Mouse (Mus musculus) neutrophil, adult 5-6 weeks (primary cell): Measurements from ENCODE around the gene Gm4353. TPM values are rescaled to one million over a fixed set of nuclear protein-coding genes. Genes with fewer than 3 reads are reported as not detected.

Source experiments
- ATAC-seq: fragments of 151-379, 151-347 bp; 2 replicates; pipeline ENCODE4 v1.8.0; 2017; ENCODE audit warnings: mild to moderate bottlenecking, moderate TSS enrichment; ENCODE audit not compliant: insufficient number of reproducible peaks, poor library complexity, low FRiP score, severe bottlenecking; ENCODE audit errors: extremely low read depth
- total RNA-seq: library from RNA; stranded (forward); fragments of 200-1000 nt; gene quantifications from 2 replicates; pipeline ENCODE4 v1.2.3, GENCODE M21; 2017

Gene Gm4353
- total RNA-seq, 1 experiment from 2014 or later: not detected

- ATAC-seq: peak; percentile 99
Observed at GRCm38 (mm10) chr7:116092710-116093465, 8.5 kb upstream of the Gm4353 start.

GRCm38 (mm10) chr7:116060739-116061138 is 23.7 kb downstream of the Gm4353 start:
- ATAC-seq: no peak

- ATAC-seq: no peak
Observed at GRCm38 (mm10) chr7:116040470-116041019, 43.9 kb downstream of the Gm4353 start.

DNA sequence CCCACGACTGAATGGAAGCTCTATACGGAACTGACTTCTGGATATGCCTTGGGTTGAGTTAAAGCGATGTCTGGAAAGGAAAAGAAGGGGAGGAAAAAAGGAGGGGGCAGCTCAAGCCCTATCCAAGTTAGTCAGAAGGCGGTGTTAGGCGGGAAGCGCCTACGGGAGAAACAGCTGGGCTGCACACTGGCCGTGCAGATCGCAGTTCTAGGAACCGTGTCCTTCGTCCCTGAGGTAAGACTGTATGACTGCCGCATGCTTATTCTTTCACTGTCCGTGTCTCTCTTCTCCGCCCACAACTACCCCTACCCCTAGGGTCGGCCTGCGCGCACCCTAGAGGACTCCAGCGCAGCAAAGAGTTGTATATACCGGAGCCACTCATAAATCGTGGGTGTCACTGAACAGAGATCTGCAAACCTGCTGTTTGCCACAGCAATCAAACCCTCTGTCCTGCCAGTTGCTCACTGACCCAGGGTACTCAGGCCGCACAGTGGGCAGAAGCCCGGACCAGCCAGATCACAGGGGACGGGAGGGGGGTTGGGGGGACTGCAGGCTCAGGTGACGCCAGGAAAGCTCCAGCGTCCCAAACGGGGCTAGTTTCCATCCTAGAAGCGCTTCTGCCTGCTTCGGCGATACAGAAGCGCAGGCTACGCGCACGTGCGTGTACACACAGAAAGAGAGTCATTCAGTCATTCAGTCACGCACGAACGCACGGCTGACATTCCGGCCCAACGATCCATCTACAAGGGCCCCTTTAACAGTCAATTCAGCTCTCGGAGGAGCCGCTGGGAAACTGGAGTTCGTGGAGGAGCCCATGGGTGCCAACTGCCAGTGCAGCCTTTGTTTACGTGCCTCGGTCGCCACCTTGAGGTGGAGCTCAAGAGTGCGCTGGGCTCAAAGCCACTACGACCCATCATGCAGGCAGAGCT is 44.6 kb downstream of the Gm4353 start:
- peak; percentile 83 for ATAC-seq

- no peak for ATAC-seq
Observed at GRCm38 (mm10) chr7:116039196-116039537, 45.3 kb downstream of the Gm4353 start, which contains the start of gene 1110004F10Rik. Gene 1110004F10Rik, plus strand, starts transcription at chr7:116039397.

DNA sequence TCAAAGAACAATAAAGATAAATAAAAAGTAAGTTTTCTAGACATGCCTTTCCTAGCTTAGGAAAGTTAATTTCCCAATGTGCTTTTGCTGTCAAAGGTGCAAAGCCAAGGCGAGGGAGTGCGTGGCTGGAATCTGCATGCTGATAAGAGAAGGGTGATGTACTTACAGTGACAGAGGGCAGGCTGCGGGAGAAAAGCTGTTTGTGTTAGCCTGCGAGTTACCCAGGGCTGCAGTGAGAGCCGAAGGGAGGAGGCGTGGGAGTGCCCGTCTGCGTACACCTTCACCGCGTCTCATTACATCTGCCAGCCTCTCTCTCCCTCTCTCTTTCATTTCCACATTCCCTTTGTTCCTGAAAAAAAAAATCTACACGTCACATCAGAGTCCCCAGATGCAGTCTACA is 45.9 kb downstream of the Gm4353 start, which contains the start of gene Sox6:
TSS of gene Sox6 (minus strand) at position 286 of the 400 bp plus-strand sequence.
- no peak for ATAC-seq

- no peak for ATAC-seq
Observed at GRCm38 (mm10) chr7:116038024-116038423, 46.4 kb downstream of the Gm4353 start.

DNA sequence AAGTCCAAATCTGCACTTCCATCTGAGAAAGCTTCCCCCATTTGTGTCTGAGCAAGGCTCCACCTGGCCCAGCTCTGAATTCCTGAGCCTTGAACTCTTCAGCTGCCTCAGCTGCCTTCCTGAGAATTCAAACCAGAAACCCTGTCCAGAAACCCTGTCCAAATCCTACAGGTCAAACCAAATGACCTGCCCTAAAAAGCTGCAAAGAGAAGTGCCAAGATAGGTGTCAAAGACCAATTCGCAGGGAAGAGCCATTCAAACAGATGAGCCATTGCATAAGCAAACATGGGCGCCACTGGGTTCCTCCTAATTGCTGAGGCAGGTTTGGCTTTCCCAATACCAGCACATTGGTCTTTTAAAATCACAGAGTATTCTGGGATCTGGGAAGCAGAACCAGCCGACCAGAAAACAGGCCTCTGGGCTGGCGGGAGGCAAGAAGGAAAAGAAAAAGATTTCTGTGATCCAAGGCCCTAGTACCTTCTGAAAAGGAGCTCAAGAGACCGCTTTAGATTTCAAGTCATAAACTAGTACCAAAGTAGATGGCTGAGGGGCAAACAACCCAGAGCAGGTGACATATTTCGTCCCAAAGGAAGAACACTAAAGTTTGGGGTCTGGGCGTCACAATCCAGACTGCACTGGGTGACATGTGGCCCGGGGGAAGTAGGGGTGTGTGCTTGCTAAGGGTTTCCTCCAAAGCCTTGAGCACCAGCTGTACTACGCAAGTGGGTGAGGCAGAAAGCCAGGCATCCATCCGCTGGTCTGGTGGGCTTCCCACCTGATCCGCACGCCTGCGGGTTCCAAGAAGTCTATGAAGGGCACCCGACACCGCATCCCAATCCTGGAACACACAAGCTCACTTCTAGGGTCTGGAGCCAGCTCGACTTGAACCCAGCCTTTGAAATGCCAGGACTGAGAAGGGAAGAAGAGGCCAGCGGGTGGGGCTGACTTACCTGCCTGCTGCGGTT is 47.6 kb downstream of the Gm4353 start:
- ATAC-seq: no peak

DNA sequence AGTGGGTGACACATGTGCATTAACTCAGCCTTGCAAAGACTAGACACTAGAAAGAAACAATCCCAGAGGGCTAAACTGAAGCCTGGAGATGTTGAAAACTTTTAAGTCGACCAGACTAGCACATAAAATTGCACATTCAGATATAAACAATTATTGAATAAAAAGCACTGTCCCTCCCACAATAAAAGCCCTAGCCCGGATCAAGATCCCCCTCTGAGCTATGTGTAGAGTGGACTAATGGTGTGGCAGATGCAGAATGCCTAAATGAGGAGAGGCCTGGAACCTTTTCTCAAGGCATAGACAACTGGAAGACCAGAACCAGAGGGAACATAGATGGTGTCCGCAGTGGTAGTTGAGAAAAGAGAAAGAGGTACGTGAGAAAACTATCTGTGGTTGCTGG is 48.9 kb downstream of the Gm4353 start:
- no peak for ATAC-seq

DNA sequence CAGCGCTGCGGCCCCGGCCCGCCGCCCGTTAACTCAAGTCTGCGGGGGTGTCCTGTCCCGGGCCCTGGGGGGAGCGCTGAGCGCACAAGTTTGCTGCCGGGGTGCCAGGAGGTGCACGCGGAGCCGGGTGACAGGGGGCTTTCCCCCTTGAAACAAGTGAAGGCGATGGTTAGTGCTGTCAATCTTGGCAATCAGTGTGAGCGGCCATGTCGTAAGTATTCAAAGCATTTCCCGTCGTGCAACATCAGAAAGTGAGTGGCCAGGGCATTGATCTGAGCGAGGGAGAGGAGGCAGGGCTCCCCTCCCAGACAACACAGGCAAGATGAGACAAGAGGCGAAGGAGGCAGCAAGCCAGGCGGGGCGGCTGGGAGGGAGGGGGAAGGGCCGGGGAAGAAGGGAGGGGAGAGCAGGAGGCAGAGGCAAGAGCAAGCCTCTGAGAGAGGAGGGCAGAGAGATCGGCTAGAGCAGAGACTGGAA is 50.1 kb downstream of the Gm4353 start:
- no peak for ATAC-seq

- ATAC-seq: no peak
Observed at GRCm38 (mm10) chr7:116033371-116034241, 50.8 kb downstream of the Gm4353 start.

Other genes with a start within 250 kb of the Gm4353 start
- 0.98 and 1.4 TPM in 2 replicates for gene Sox6, start 45.8 kb downstream of the Gm4353 start, total RNA-seq
- 101 and 108 TPM in 2 replicates for gene 1110004F10Rik, start 45.2 kb downstream of the Gm4353 start, total RNA-seq
- gene Plekha7, start 223.7 kb upstream of the Gm4353 start, total RNA-seq: 2.3 and 5.4 TPM in 2 replicates
- 1,522 and 1,553 TPM in 2 replicates for gene Rps13, start 249.6 kb upstream of the Gm4353 start, total RNA-seq